Mouse (Mus musculus): ENCODE results near the gene Pus10. TPM values are rescaled to one million over a fixed set of nuclear protein-coding genes. Genes with fewer than 3 reads are reported as not detected.

Pus10 gene
- polyA plus RNA-seq, 1 experiment from 2014 or later = 13.3 TPM

DNA sequence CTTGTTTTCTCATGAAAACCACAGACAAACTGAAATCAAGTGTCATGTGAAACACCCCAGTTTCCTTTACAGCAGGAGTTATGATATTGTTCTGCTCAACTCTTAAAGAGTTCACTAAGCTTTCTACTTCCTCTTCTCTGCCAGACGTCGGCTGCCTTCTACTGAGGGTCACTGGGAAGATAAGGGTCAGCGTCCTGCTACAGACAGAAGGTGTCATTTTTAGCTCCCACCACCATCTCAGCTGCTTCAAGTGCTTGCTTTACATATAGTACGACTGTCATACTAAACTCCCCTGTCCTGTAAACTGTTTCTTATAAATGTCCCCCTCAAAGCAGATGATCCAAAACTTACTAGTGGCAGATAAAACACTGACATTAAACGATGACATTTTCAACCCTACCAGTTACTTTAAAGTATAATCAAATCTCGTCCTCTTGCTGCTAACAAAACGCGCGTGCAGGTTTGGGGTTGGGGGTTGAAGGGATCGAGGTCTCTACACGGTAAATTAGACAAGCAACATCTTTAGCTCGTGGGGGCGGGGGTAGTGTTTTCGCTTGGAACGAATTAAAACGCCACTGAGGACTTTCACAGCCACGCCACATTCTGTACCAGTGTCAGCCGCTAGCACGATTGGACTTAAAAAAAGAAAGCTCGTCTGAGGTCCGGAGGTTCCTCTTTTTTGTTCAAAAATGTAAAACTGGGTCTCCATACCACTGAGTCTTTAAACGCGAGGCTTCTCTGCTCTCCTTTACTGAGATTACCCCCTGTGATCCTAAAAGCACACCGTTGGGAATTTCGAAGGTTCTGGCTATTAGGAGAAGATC, 104.4 kb downstream of the Pus10 start:
- no peaks in the 10 kb centered on the region for H3K9me3 ChIP-seq
- peaks cover 15% of the 10 kb centered on the region for H3K27me3 ChIP-seq
- peak; percentile 10; the same call in 1 of the 2 replicates for ATAC-seq
- H3K4me2 ChIP-seq (replicated peaks) = peak overlapping the region; percentile 81
- H3K4me3 ChIP-seq (replicated peaks) = peak overlapping the region; percentile 76
- peak overlapping the region; percentile 76 for H3K9ac ChIP-seq (replicated peaks)
- under 1% methylated on average over 25 of the region's 25 CpGs for WGBS
- peaks cover 6% of the 10 kb centered on the region for H3K4me1 ChIP-seq (replicated peaks)
- H3K36me3 ChIP-seq = no peaks in the 10 kb centered on the region
- peak overlapping the region; percentile 86 for H3K27ac ChIP-seq

DNA sequence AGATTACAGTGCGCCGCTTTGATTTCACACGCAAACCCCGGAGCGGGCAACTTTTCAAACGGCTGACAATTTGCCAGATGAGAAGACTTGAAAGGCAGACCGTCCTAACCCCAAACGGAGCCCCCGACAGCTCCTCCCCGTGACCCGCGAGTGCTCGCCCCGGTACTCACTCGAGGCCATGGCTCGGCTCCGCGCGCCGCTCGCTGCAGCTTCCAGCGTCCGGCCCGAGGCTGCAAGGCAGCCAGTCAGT, 105.0 kb downstream of the Pus10 start:
- under 1% methylated on average over 24 of the region's 24 CpGs for whole genome bisulfite sequencing
- H3K9ac ChIP-seq (replicated peaks) = peak overlapping the region; percentile 76
- peak overlapping the region; percentile 86 for H3K27ac ChIP-seq
- H3K4me2 ChIP-seq (replicated peaks) = peak overlapping the region; percentile 81
- ATAC-seq = no peak
- peaks cover 6% of the 10 kb centered on the region for H3K4me1 ChIP-seq (replicated peaks)
- H3K27me3 ChIP-seq = peaks cover 15% of the 10 kb centered on the region
- no peaks in the 10 kb centered on the region for H3K9me3 ChIP-seq
- no peaks in the 10 kb centered on the region for H3K36me3 ChIP-seq
- peak overlapping the region; percentile 76 for H3K4me3 ChIP-seq (replicated peaks)

GRCm38 (mm10) chr11:23770760-23771506, 105.5 kb downstream of the Pus10 start, which contains the start of gene Rel:
Gene Rel (minus strand): TSS chr11:23770970.
- Histone ChIP-seq H3K4me2 (replicated peaks) (peak within 1 kb of the TSS; percentile 81), H3K36me3 (no peaks in the 10 kb centered on the region), H3K27ac (peak within 1 kb of the TSS; percentile 86), H3K4me3 (replicated peaks) (peak within 1 kb of the TSS; percentile 76), H3K27me3 (peaks cover 15% of the 10 kb centered on the region), H3K4me1 (replicated peaks) (peaks cover 6% of the 10 kb centered on the region), H3K9ac (replicated peaks) (peak within 1 kb of the TSS; percentile 76), H3K9me3 (no peaks in the 10 kb centered on the region)
- peak; percentile 95 for ATAC-seq
- WGBS = under 1% methylated on average over 58 of the region's 88 CpGs

DNA sequence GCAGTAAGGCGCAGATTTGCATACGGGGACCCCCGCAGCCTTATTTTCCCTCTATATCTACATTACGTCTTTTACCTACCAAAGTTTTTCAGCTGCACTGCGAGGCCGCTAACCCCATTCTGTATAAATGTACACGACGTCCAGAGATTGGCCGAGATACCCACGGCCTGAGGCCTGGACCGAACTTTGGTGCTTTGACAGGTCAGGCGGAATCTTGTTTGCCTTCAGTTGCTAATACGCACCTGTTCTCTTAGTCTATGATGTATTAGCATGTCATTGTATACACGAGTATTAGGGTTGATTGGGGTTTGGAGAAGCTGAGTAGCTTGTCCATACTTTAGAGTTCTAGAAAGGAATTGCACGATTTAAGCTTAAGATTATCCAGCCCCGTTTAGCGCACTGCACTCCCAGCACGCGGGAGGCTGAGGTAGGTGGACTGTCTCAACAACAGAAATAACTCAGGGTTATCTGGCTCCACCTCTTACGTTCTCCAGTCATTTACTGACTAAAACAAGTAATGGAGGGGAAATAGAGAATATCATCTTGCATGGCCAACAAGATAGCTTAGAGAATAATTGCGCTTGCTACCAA, 106.1 kb downstream of the Pus10 start:
- H3K27ac ChIP-seq = peak overlapping the region; percentile 86; the same call in 1 of the 2 replicates
- WGBS = 7% methylated on average over 21 of the region's 21 CpGs
- peak overlapping the region; percentile 81 for H3K4me2 ChIP-seq (replicated peaks)
- H3K4me1 ChIP-seq (replicated peaks) = peaks cover 6% of the 10 kb centered on the region
- H3K4me3 ChIP-seq (replicated peaks) = peak overlapping the region; percentile 76
- H3K36me3 ChIP-seq = no peaks in the 10 kb centered on the region
- H3K27me3 ChIP-seq = peaks cover 15% of the 10 kb centered on the region
- peak; percentile 49; the same call in 1 of the 2 replicates for ATAC-seq
- no peaks in the 10 kb centered on the region for H3K9me3 ChIP-seq
- H3K9ac ChIP-seq (replicated peaks) = peak overlapping the region; percentile 76

- H3K27me3 ChIP-seq = peaks cover 15% of the 10 kb centered on the region
- peaks cover 6% of the 10 kb centered on the region for H3K4me1 ChIP-seq (replicated peaks)
- no peaks in the 10 kb centered on the region for H3K36me3 ChIP-seq
- ATAC-seq = no peak
- no peak overlapping the region for H3K9ac ChIP-seq (replicated peaks)
- H3K9me3 ChIP-seq = no peaks in the 10 kb centered on the region
- H3K4me3 ChIP-seq (replicated peaks) = no peak overlapping the region
- H3K27ac ChIP-seq = no peak overlapping the region
- no peak overlapping the region for H3K4me2 ChIP-seq (replicated peaks)
- WGBS = 29% methylated on average over 1 of the region's 1 CpGs
Observed at GRCm38 (mm10) chr11:23772471-23772870, 107.0 kb downstream of the Pus10 start.

GRCm38 (mm10) chr11:23778787-23779201, 113.3 kb downstream of the Pus10 start:
- Histone ChIP-seq H3K9me3 (no peaks in the 10 kb centered on the region), H3K27ac (no peak overlapping the region), H3K9ac (replicated peaks) (no peak overlapping the region), H3K27me3 (no peaks in the 10 kb centered on the region), H3K4me1 (replicated peaks) (no peaks in the 10 kb centered on the region), H3K4me2 (replicated peaks) (no peak overlapping the region), H3K4me3 (replicated peaks) (no peak overlapping the region), H3K36me3 (no peaks in the 10 kb centered on the region)
- WGBS = 91% methylated on average over 8 of the region's 8 CpGs
- no peak for ATAC-seq

DNA sequence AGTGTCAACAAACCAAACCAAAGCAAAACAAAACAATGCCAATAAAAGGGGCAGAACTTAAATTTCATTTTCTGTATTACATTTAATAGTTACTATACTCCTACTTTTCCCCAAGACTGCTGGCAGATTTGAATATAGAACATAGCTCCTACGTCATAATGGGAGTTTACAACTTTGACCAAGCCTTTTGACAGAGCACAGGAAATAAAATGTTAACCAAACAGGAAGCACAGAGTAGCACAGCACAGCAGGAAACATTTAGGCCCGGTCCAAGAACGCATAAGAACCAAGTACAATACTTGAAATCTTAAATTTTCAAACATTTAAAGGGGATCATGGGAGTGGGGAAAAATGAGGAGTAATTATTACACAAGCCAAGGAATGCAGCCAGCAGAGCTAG, 116.6 kb downstream of the Pus10 start:
- WGBS = 91% methylated on average over 3 of the region's 3 CpGs
- H3K4me1 ChIP-seq (replicated peaks) = no peaks in the 10 kb centered on the region
- H3K4me3 ChIP-seq (replicated peaks) = no peak overlapping the region
- H3K27ac ChIP-seq = no peak overlapping the region
- H3K9me3 ChIP-seq = no peaks in the 10 kb centered on the region
- no peaks in the 10 kb centered on the region for H3K36me3 ChIP-seq
- no peaks in the 10 kb centered on the region for H3K27me3 ChIP-seq
- no peak overlapping the region for H3K4me2 ChIP-seq (replicated peaks)
- H3K9ac ChIP-seq (replicated peaks) = no peak overlapping the region
- ATAC-seq = no peak

Other genes with a start within 250 kb of the Pus10 start
- gene Ahsa2, start 167.6 kb upstream of the Pus10 start, polyA plus RNA-seq (2015; fragmentation: Nextera tagmentation; extraction: Ambion mirVana) = 142 and 144 TPM in 2 replicates
- 0.16 TPM in 1 of 2 replicates, not detected in the other for gene 1700093K21Rik, start 144.5 kb upstream of the Pus10 start, polyA plus RNA-seq (2015; fragmentation: Nextera tagmentation; extraction: Ambion mirVana)
- 141 and 149 TPM in 2 replicates for gene 0610010F05Rik, start 32.0 kb upstream of the Pus10 start, polyA plus RNA-seq (2015; fragmentation: Nextera tagmentation; extraction: Ambion mirVana)
- gene Pex13, start 285 bp downstream of the Pus10 start, polyA plus RNA-seq (2015; fragmentation: Nextera tagmentation; extraction: Ambion mirVana) = 34.7 and 41.8 TPM in 2 replicates
- 0.24 and 0.31 TPM in 2 replicates for gene Rel, start 105.3 kb downstream of the Pus10 start, polyA plus RNA-seq (2015; fragmentation: Nextera tagmentation; extraction: Ambion mirVana)
- gene Papolg, start 229.6 kb downstream of the Pus10 start, polyA plus RNA-seq (2015; fragmentation: Nextera tagmentation; extraction: Ambion mirVana) = 26.8 and 28.0 TPM in 2 replicates

Measured in midbrain, embryonic 13.5 days (tissue).